31 mouse cellular contexts compared by ENCODE assay signal in the genomic region with DNA sequence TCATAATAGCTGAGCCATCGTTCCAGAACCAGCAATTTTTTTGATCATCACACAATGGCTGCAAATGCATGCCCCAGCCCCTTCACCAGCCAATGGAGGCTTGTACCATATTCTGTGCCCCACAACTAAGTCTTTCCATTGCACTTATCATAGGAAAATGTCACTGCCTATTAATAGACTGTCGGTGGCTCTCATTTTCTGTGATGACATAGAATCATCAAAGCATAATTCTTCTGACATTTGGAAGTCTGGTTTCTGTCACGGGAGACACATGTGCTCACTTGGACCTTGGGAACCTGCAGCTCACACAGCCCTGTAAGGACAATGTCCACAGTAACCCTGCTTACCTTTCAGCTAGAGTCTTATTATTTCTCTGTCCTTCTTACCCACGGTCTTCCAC. TPM values are rescaled to one million over a fixed set of nuclear protein-coding genes. Genes with fewer than 3 reads are reported as not detected.
DNase-seq lines count a peak whose midpoint lies in the region; ATAC-seq and TF ChIP-seq lines count a peak whose summit lies in the region.
"Had no signal": no experiment of that assay in that cellular context is flagged by ENCODE, and none has a peak within 500 bp of the region (broad histone marks: within the 10 kb centered on the region; RNA-seq: fewer than 3 reads in every experiment).

No protein-coding gene starts in this region.

- DNase-seq in heart, adult 9 months (ENCODE audit: low spot score in 2 of 2): no peak
- peak; percentile 76 for DNase-seq in heart, postnatal 0 days (ENCODE audit: low spot score)
- no peak for DNase-seq in heart, postnatal 36 days
- DNase-seq in kidney, postnatal 36 days: peak; percentile 1 to 29
- DNase-seq: adrenal gland, postnatal 10 days; cerebellum, adult 11-12 months; cerebellum, adult 9-11 months; gastrocnemius, postnatal 14 days; kidney, adult 18-20 months; kidney, postnatal 14 days; layer of hippocampus, postnatal 36 days; liver; lung, adult 2 months; lung, postnatal 10 days; thymus, postnatal 4 days had no signal

- intact Hi-C loops in heart, postnatal 36 days (cut with DNase I): no loop called here

- peaks cover 5% of the 10 kb centered on the region for H3K4me1 ChIP-seq in heart, embryonic 12.5 days (replicated peaks)
- H3K4me1 ChIP-seq in heart, postnatal 0 days (ENCODE audit: control insufficient read depth, insufficient read depth): no peaks in the 10 kb centered on the region
- no peaks in the 10 kb centered on the region for H3K4me1 ChIP-seq in kidney, embryonic 15.5 days
- H3K4me1 ChIP-seq in cortical plate, adult 2 months (ENCODE audit: control insufficient read depth, insufficient read depth, low read length): peaks cover 2% of the 10 kb centered on the region; the same call in 1 of the 2 replicates
- H3K4me1 ChIP-seq: embryonic facial prominence, embryonic 13.5 days; forebrain, embryonic 10.5 days; forebrain, embryonic 15.5 days; midbrain, embryonic 13.5 days; neural tube, embryonic 13.5 days had no signal

- 0 out of 2 replicates have a peak, but pooled peaks have one; percentile 33 for ATAC-seq in heart, embryonic 12.5 days (ENCODE audit: insufficient number of reproducible peaks, low FRiP score)
- peak; percentile 89 for ATAC-seq in heart, postnatal 0 days (ENCODE audit: insufficient read depth, low read depth)
- no peak for ATAC-seq in kidney, embryonic 15.5 days (replicated peaks; ENCODE audit: low FRiP score)
- ATAC-seq: forebrain, embryonic 15.5 days; hindbrain, embryonic 16.5 days; midbrain, embryonic 13.5 days; Patski had no signal

- H3K27ac ChIP-seq in heart, embryonic 12.5 days (ENCODE audit: poor library complexity, severe bottlenecking): no peak overlapping the region
- H3K27ac ChIP-seq in heart, postnatal 0 days (ENCODE audit: low read depth): no peak overlapping the region
- H3K27ac ChIP-seq in kidney, embryonic 15.5 days: no peak overlapping the region
- H3K27ac ChIP-seq in cortical plate, adult 2 months (ENCODE audit: insufficient read depth, low read length): peak overlapping the region; percentile 96
- H3K27ac ChIP-seq: embryonic facial prominence, embryonic 13.5 days; forebrain, embryonic 10.5 days; forebrain, embryonic 15.5 days; liver, embryonic 14.5 days; macrophage; midbrain, embryonic 13.5 days; neural tube, embryonic 13.5 days had no signal

- TF ChIP-seq POLR2A in cortical plate, adult 2 months (IDR thresholded peaks at IDR 0.05; ENCODE audit: extremely low read depth, insufficient read depth, low read length): no peak

- no peak for TF ChIP-seq EP300 in heart, postnatal 0 days (IDR thresholded peaks at IDR 0.05; ENCODE audit: low read depth)

- H3K36me3 ChIP-seq in heart, embryonic 12.5 days: no peaks in the 10 kb centered on the region
- H3K36me3 ChIP-seq in heart, postnatal 0 days (replicated peaks; ENCODE audit: control insufficient read depth, insufficient read depth, low read length): no peaks in the 10 kb centered on the region
- no peaks in the 10 kb centered on the region for H3K36me3 ChIP-seq in kidney, embryonic 15.5 days
- H3K36me3 ChIP-seq: embryonic facial prominence, embryonic 13.5 days; forebrain, embryonic 10.5 days; forebrain, embryonic 15.5 days; midbrain, embryonic 13.5 days; neural tube, embryonic 13.5 days had no signal

- no peaks in the 10 kb centered on the region for H3K27me3 ChIP-seq in heart, embryonic 12.5 days (replicated peaks)
- H3K27me3 ChIP-seq in heart, postnatal 0 days (ENCODE audit: control insufficient read depth, insufficient read depth, low read length): no peaks in the 10 kb centered on the region
- H3K27me3 ChIP-seq in kidney, embryonic 15.5 days: no peaks in the 10 kb centered on the region
- H3K27me3 ChIP-seq: embryonic facial prominence, embryonic 13.5 days; forebrain, embryonic 15.5 days; midbrain, embryonic 13.5 days; neural tube, embryonic 13.5 days had no signal

- no peak for TF ChIP-seq CTCF in heart, postnatal 0 days (IDR thresholded peaks at IDR 0.05; ENCODE audit: low read depth)
- TF ChIP-seq CTCF in cortical plate, adult 2 months (IDR thresholded peaks at IDR 0.05; ENCODE audit: extremely low read depth, insufficient read depth, low read length): no peak

- 60% methylated on average over 4 of the region's 4 CpGs for WGBS in heart, embryonic 12.5 days
- 40% methylated on average over 4 of the region's 4 CpGs for WGBS in heart, postnatal 0 days
- 80% methylated on average over 4 of the region's 4 CpGs for WGBS in kidney, embryonic 15.5 days

- no peak overlapping the region for H3K4me3 ChIP-seq in heart, embryonic 12.5 days
- H3K4me3 ChIP-seq in heart, postnatal 0 days (ENCODE audit: low read depth, low read length): no peak overlapping the region
- H3K4me3 ChIP-seq in kidney, embryonic 15.5 days (replicated peaks): no peak overlapping the region
- H3K4me3 ChIP-seq in cortical plate, adult 2 months (ENCODE audit: insufficient read depth, low read length): 0 out of 2 replicates have a peak overlapping the region, but pooled peaks have one; percentile 4
- H3K4me3 ChIP-seq: embryonic facial prominence, embryonic 13.5 days; forebrain, embryonic 10.5 days; forebrain, embryonic 15.5 days; midbrain, embryonic 13.5 days; neural tube, embryonic 13.5 days had no signal

- H3K9ac ChIP-seq in heart, embryonic 12.5 days: no peak overlapping the region
- H3K9ac ChIP-seq in heart, postnatal 0 days (replicated peaks; ENCODE audit: low read depth, low read length): no peak overlapping the region
- H3K9ac ChIP-seq in kidney, embryonic 15.5 days: no peak overlapping the region
- H3K9ac ChIP-seq: embryonic facial prominence, embryonic 13.5 days; forebrain, embryonic 15.5 days; liver, embryonic 14.5 days; midbrain, embryonic 13.5 days; neural tube, embryonic 13.5 days had no signal

- no peak overlapping the region for H3K4me2 ChIP-seq in heart, embryonic 12.5 days
- no peak overlapping the region for H3K4me2 ChIP-seq in heart, postnatal 0 days (ENCODE audit: low read depth, low read length)
- no peak overlapping the region for H3K4me2 ChIP-seq in kidney, embryonic 15.5 days
- H3K4me2 ChIP-seq: embryonic facial prominence, embryonic 13.5 days; forebrain, embryonic 15.5 days; midbrain, embryonic 13.5 days; neural tube, embryonic 13.5 days had no signal

- H3K9me3 ChIP-seq in heart, embryonic 12.5 days (replicated peaks): no peaks in the 10 kb centered on the region
- H3K9me3 ChIP-seq in heart, postnatal 0 days (replicated peaks; ENCODE audit: control insufficient read depth, low read length): no peaks in the 10 kb centered on the region
- no peaks in the 10 kb centered on the region for H3K9me3 ChIP-seq in kidney, embryonic 15.5 days (replicated peaks)
- H3K9me3 ChIP-seq: embryonic facial prominence, embryonic 13.5 days; forebrain, embryonic 10.5 days; forebrain, embryonic 15.5 days; midbrain, embryonic 13.5 days; neural tube, embryonic 13.5 days had no signal

RNA-seq across cellular contexts. Expression of a gene that starts 0.4 kb away (rescaled TPM):
- 0.54 and 0.55 TPM in 2 replicates for polyA plus RNA-seq in heart, embryonic 12.5 days (2016; fragmentation: Nextera tagmentation; extraction: Ambion mirVana)
- total RNA-seq in heart, postnatal 0 days (2014; rRNA removed; ENCODE audit: low replicate concordance): 1.0 TPM in 1 of 2 replicates, not detected in the other
- not detected in 2 replicates for polyA plus RNA-seq in heart, postnatal 0 days (2015; fragmentation: Nextera tagmentation; extraction: Ambion mirVana)
- total RNA-seq in heart, postnatal 36 days (2021): not detected
- polyA plus RNA-seq in kidney, embryonic 15.5 days (2015; fragmentation: Nextera tagmentation; extraction: Ambion mirVana): 0.95 and 0.99 TPM in 2 replicates
- 24.7 and 25.1 TPM in 2 replicates for polyA plus RNA-seq in cortical plate, adult 2 months (2012; rRNA removed)
- total RNA-seq: granulocyte monocyte progenitor cell, adult 5-6 weeks; megakaryocyte-erythroid progenitor cell, adult 5-6 weeks; MEL had no signal
- polyA plus RNA-seq: lung, adult 2 months; macrophage; thymus, postnatal 0 days had no signal

Comparison
In these comparisons a context has a peak if more than half of its experiments do, and no peak if none do; other contexts are left out.
1. DNase-seq: peak in heart, postnatal 0 days (single experiment) and kidney, postnatal 36 days (2 of 2); none in heart, adult 9 months (0 of 2) and heart, postnatal 36 days (0 of 2).
2. RNA of a gene that starts 0.4 kb away (polyA plus RNA-seq): 24.7 to 25.1 TPM in cortical plate, adult 2 months; 0.95 to 0.99 TPM in kidney, embryonic 15.5 days, 0.54 to 0.55 TPM in heart, embryonic 12.5 days and not detected in heart, postnatal 0 days; every median in the first group is over 10 times any median in the second.